Mouse (Mus musculus) hindbrain, embryonic 11.5 days (tissue): ENCODE data around the gene Slc39a1. TPM values are rescaled to one million over a fixed set of nuclear protein-coding genes. Genes with fewer than 3 reads are reported as not detected.
A peak's percentile ranks its signal among the peaks of the same experiment; 100 is the strongest.
"Not testable (repeated sequence)": the region's sequence is repeated elsewhere in the genome, so short reads cannot be mapped to it uniquely, and the experiment has no call there.

Source experiments
- ATAC-seq: fragments of 200-750 bp; cut with Nextera tagmentation; 2 replicates; pipeline ENCODE4 v1.8.0; 2017; ENCODE audit warnings: mild to moderate bottlenecking, moderate TSS enrichment, moderate library complexity; ENCODE audit not compliant: low FRiP score
- DNase-seq: peaks from one replicate; pipeline ENCODE4 v3.0.0-alpha.2; 2015; ENCODE audit warnings: low spot score
- H3K27ac ChIP-seq: fragments of 300-500 bp; sonication (generic); 2 replicates; pipeline ENCODE4 v1.5.1; 2014; ENCODE audit warnings: mild to moderate bottlenecking, low read depth, low read length
- H3K27me3 ChIP-seq: fragments of 300-500 bp; sonication (generic); 2 replicates; pipeline ENCODE4 v1.6.1; 2014; ENCODE audit warnings: mild to moderate bottlenecking, low read length, moderate library complexity, mixed read lengths; ENCODE audit not compliant: control insufficient read depth, insufficient read depth
- H3K36me3 ChIP-seq: fragments of 300-500 bp; sonication (generic); 2 replicates; pipeline ENCODE4 v1.6.1; 2014; ENCODE audit warnings: mild to moderate bottlenecking, low read length, moderate library complexity, mixed read lengths; ENCODE audit not compliant: control insufficient read depth, insufficient read depth
- H3K4me1 ChIP-seq: fragments of 300-500 bp; sonication (generic); replicated peaks from 2 replicates; pipeline ENCODE4 v1.6.1; 2014; ENCODE audit warnings: low read length, mixed read lengths; ENCODE audit not compliant: control insufficient read depth, insufficient read depth
- H3K4me2 ChIP-seq: fragments of 300-500 bp; sonication (generic); replicated peaks from 2 replicates; pipeline ENCODE4 v1.6.1; 2014; ENCODE audit warnings: mild to moderate bottlenecking, low read depth, low read length
- H3K4me3 ChIP-seq: fragments of 300-500 bp; sonication (generic); 2 replicates; pipeline ENCODE4 v1.5.1; 2014; ENCODE audit warnings: low read depth, low read length
- H3K9ac ChIP-seq: fragments of 300-500 bp; sonication (generic); 2 replicates; pipeline ENCODE4 v1.6.1; 2014; ENCODE audit warnings: low read depth, low read length
- H3K9me3 ChIP-seq: fragments of 300-500 bp; sonication (generic); 2 replicates; pipeline ENCODE4 v1.6.1; 2016; ENCODE audit warnings: low read length; ENCODE audit not compliant: control insufficient read depth
- WGBS: fragments of 180-500 bp; shearing (Covaris S2); extraction: QIAGEN DNeasy Blood & Tissue Kit; methylation state at CpG from one replicate; pipeline ENCODE4 v1.1.7; 2014; 5-methylcytosine and 5-hydroxymethylcytosine counted together
- polyA plus RNA-seq: library from polyadenylated mRNA; unstranded; fragments of >200 nt; fragmentation: Nextera tagmentation; extraction: Ambion mirVana; gene quantifications from 2 replicates; pipeline ENCODE4 v1.2.1, GENCODE M21; 2014

The Slc39a1 gene
- polyA plus RNA-seq, 1 experiment from 2014 or later = 55.3 TPM

GRCm38 (mm10) chr3:90278211-90278610 is 30.2 kb downstream of the Slc39a1 start:
- no peaks in the 10 kb centered on the region for H3K9me3 ChIP-seq
- DNase-seq = no peak
- 0 out of 2 replicates have a peak, but pooled peaks cover 2% of the 10 kb centered on the region for H3K36me3 ChIP-seq
- no peaks in the 10 kb centered on the region for H3K27me3 ChIP-seq
- no peak overlapping the region for H3K4me2 ChIP-seq
- no peak overlapping the region for H3K4me3 ChIP-seq
- H3K27ac ChIP-seq = no peak overlapping the region
- H3K4me1 ChIP-seq = no peaks in the 10 kb centered on the region
- 97% methylated on average over 10 of the region's 10 CpGs for WGBS
- no peak for ATAC-seq
- H3K9ac ChIP-seq = no peak overlapping the region

- no peaks in the 10 kb centered on the region for H3K27me3 ChIP-seq
- 91% methylated on average over 9 of the region's 9 CpGs for WGBS
- no peak overlapping the region for H3K4me3 ChIP-seq
- 0 out of 2 replicates have a peak, but pooled peaks cover 2% of the 10 kb centered on the region for H3K36me3 ChIP-seq
- H3K4me1 ChIP-seq = no peaks in the 10 kb centered on the region
- H3K9me3 ChIP-seq = no peaks in the 10 kb centered on the region
- no peak overlapping the region for H3K4me2 ChIP-seq
- no peak overlapping the region for H3K9ac ChIP-seq
- ATAC-seq = no peak
- DNase-seq = no peak
- no peak overlapping the region for H3K27ac ChIP-seq
Observed at GRCm38 (mm10) chr3:90279216-90279615, 31.2 kb downstream of the Slc39a1 start.

GRCm38 (mm10) chr3:90279743-90280142 is 31.8 kb downstream of the Slc39a1 start:
- no peaks in the 10 kb centered on the region for H3K27me3 ChIP-seq

GRCm38 (mm10) chr3:90280708-90281107 is 32.7 kb downstream of the Slc39a1 start:
- WGBS = 89% methylated on average over 9 of the region's 9 CpGs
- DNase-seq = no peak
- H3K4me3 ChIP-seq = no peak overlapping the region
- H3K27me3 ChIP-seq = no peaks in the 10 kb centered on the region
- 0 out of 2 replicates have a peak, but pooled peaks cover 2% of the 10 kb centered on the region for H3K36me3 ChIP-seq
- H3K9me3 ChIP-seq = no peaks in the 10 kb centered on the region
- H3K27ac ChIP-seq = no peak overlapping the region
- ATAC-seq = no peak
- H3K9ac ChIP-seq = no peak overlapping the region
- H3K4me1 ChIP-seq = no peaks in the 10 kb centered on the region
- no peak overlapping the region for H3K4me2 ChIP-seq

More at GRCm38 (mm10) chr3:90279743-90280142, 31.8 kb downstream of the Slc39a1 start:
- Histone ChIP-seq H3K36me3 (0 out of 2 replicates have a peak, but pooled peaks cover 2% of the 10 kb centered on the region), H3K4me1 (no peaks in the 10 kb centered on the region), H3K27ac (no peak overlapping the region), H3K9me3 (no peaks in the 10 kb centered on the region), H3K4me3 (no peak overlapping the region), H3K9ac (no peak overlapping the region), H3K4me2 (no peak overlapping the region)
- 91% methylated on average over 7 of the region's 7 CpGs for WGBS
- DNase-seq (no peak), ATAC-seq (no peak)

- no peak overlapping the region for H3K4me2 ChIP-seq
- no peaks in the 10 kb centered on the region for H3K4me1 ChIP-seq
- 0 out of 2 replicates have a peak, but pooled peaks cover 2% of the 10 kb centered on the region for H3K36me3 ChIP-seq
- H3K9me3 ChIP-seq = no peaks in the 10 kb centered on the region
- no peak for DNase-seq
- no peaks in the 10 kb centered on the region for H3K27me3 ChIP-seq
- no peak overlapping the region for H3K4me3 ChIP-seq
- no peak overlapping the region for H3K9ac ChIP-seq
- 97% methylated on average over 2 of the region's 2 CpGs for WGBS
- no peak for ATAC-seq
- H3K27ac ChIP-seq = no peak overlapping the region
Observed at GRCm38 (mm10) chr3:90284150-90284549, 36.2 kb downstream of the Slc39a1 start.

GRCm38 (mm10) chr3:90289403-90289802 is 41.4 kb downstream of the Slc39a1 start:
- H3K27ac ChIP-seq, H3K9me3 ChIP-seq, H3K36me3 ChIP-seq, H3K9ac ChIP-seq, DNase-seq, H3K27me3 ChIP-seq, H3K4me1 ChIP-seq, H3K4me3 ChIP-seq, H3K4me2 ChIP-seq, ATAC-seq: not testable (repeated sequence)
- WGBS = 76% methylated on average over 2 of the region's 3 CpGs

- no peaks in the 10 kb centered on the region for H3K9me3 ChIP-seq
- no peak overlapping the region for H3K9ac ChIP-seq
- H3K4me1 ChIP-seq = no peaks in the 10 kb centered on the region
- H3K4me2 ChIP-seq = no peak overlapping the region
- WGBS = 89% methylated on average over 1 of the region's 1 CpGs
- ATAC-seq (no peak), DNase-seq (no peak)
- no peak overlapping the region for H3K4me3 ChIP-seq
- no peaks in the 10 kb centered on the region for H3K27me3 ChIP-seq
- H3K36me3 ChIP-seq = no peaks in the 10 kb centered on the region
- no peak overlapping the region for H3K27ac ChIP-seq
Observed at GRCm38 (mm10) chr3:90290602-90291001, 42.6 kb downstream of the Slc39a1 start.

GRCm38 (mm10) chr3:90291982-90292344 is 44.0 kb downstream of the Slc39a1 start:
- no peaks in the 10 kb centered on the region for H3K9me3 ChIP-seq
- no peaks in the 10 kb centered on the region for H3K4me1 ChIP-seq
- H3K27ac ChIP-seq = peak overlapping the region; percentile 95
- peak overlapping the region; percentile 82 for H3K9ac ChIP-seq
- peak overlapping the region; percentile 63 for H3K4me2 ChIP-seq
- ATAC-seq = no peak
- H3K4me3 ChIP-seq = peak overlapping the region; percentile 80
- WGBS = 43% methylated on average over 2 of the region's 2 CpGs
- no peaks in the 10 kb centered on the region for H3K36me3 ChIP-seq
- H3K27me3 ChIP-seq = no peaks in the 10 kb centered on the region
- DNase-seq = no peak

- under 1% methylated on average over 42 of the region's 47 CpGs for WGBS
Observed at GRCm38 (mm10) chr3:90292345-90293275, 44.6 kb downstream of the Slc39a1 start, which contains the start of gene Gatad2b. Gene Gatad2b (plus strand): TSS chr3:90293178.

More at GRCm38 (mm10) chr3:90292345-90293275, 44.6 kb downstream of the Slc39a1 start, which contains the start of gene Gatad2b:
- Histone ChIP-seq H3K27ac (peak within 1 kb of the TSS; percentile 97), H3K36me3 (no peaks in the 10 kb centered on the region), H3K4me3 (peak within 1 kb of the TSS; percentile 80), H3K9me3 (no peaks in the 10 kb centered on the region), H3K9ac (peak within 1 kb of the TSS; percentile 91), H3K27me3 (no peaks in the 10 kb centered on the region), H3K4me2 (peak within 1 kb of the TSS; percentile 92), H3K4me1 (no peaks in the 10 kb centered on the region)
- DNase-seq = peak; percentile 100
- peak; percentile 100 for ATAC-seq
